Mouse (Mus musculus): ENCODE measurements around the gene Mrps18c. TPM values are rescaled to one million over a fixed set of nuclear protein-coding genes. Genes with fewer than 3 reads are reported as not detected.

Gene Mrps18c
- total RNA-seq, 2 experiments from 2014 or later: 65.3 to 70.3 TPM

GRCm38 (mm10) chr5:100822826-100823225, 24.4 kb downstream of the Mrps18c start:
- intact Hi-C loops (cut with DNase I): no loop called here

GRCm38 (mm10) chr5:100825975-100826374, 27.5 kb downstream of the Mrps18c start:
- no peak for DNase-seq

More at GRCm38 (mm10) chr5:100822826-100823225, 24.4 kb downstream of the Mrps18c start:
- no peak for DNase-seq

GRCm38 (mm10) chr5:100826531-100826930, 28.1 kb downstream of the Mrps18c start:
- no peak for DNase-seq
- intact Hi-C loops (cut with DNase I): loop anchor here (5.0 kb wide), 1 partner anchor 91 kb away; no protein-coding TSS in a partner anchor

More at GRCm38 (mm10) chr5:100825975-100826374, 27.5 kb downstream of the Mrps18c start:
- intact Hi-C loops (cut with DNase I): loop anchor here (5.0 kb wide), 1 partner anchor 91 kb away; no protein-coding TSS in a partner anchor

DNA sequence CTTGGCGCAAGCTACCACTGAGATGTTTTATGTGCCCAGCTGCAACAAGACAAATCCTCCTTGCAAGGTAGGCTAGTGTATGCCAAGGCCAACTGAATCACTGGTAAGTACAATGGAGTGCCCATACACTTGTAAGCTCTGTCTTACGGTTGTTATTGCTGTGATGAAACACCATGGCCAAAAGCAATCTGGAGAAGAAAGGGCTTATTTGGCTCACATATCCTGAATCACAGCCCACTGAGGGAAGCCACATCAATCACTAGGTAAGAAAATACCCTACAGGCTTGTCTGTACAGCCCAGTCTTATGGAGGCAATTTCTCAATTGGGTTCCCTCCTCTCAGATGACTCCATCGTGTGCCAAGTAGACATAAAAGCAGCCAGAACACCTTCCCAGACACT, 30.3 kb downstream of the Mrps18c start:
- no peak for DNase-seq
- intact Hi-C loops (cut with DNase I): loop anchor here (5.0 kb wide), 1 partner anchor 89 kb away; no protein-coding TSS in a partner anchor

- no peak for DNase-seq
- intact Hi-C loops (cut with DNase I): no loop called here
Observed at GRCm38 (mm10) chr5:100832680-100833079, 34.3 kb downstream of the Mrps18c start.

DNA sequence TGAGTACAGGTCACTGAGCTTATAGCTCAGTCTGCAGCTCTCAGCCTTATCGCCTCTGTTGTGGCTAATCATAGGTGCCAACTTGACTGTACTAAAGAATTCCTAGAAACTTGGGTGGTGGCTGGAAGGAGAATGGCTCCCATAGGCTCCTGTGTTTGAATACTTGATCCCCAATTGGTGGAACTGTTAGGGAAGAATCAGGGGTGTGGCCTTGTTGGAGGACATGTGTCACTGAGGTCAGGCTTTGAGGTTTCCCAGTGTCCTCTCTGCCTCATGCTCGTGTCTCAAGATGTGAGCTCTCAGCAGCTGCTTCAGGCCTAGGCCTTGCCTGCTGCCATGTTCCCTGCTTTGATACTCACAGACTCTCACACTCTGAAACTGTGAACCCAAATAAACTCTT, 35.4 kb downstream of the Mrps18c start:
- intact Hi-C loops (cut with DNase I): no loop called here
- no peak for DNase-seq

GRCm38 (mm10) chr5:100835862-100836538, 37.6 kb downstream of the Mrps18c start:
- no peak for DNase-seq
- intact Hi-C loops (cut with DNase I): no loop called here

- no peak for DNase-seq
- intact Hi-C loops (cut with DNase I): no loop called here
Observed at GRCm38 (mm10) chr5:100837907-100838306, 39.5 kb downstream of the Mrps18c start.

GRCm38 (mm10) chr5:100844485-100844884, 46.1 kb downstream of the Mrps18c start:
- no peak for DNase-seq
- intact Hi-C loops (cut with DNase I): no loop called here

DNA sequence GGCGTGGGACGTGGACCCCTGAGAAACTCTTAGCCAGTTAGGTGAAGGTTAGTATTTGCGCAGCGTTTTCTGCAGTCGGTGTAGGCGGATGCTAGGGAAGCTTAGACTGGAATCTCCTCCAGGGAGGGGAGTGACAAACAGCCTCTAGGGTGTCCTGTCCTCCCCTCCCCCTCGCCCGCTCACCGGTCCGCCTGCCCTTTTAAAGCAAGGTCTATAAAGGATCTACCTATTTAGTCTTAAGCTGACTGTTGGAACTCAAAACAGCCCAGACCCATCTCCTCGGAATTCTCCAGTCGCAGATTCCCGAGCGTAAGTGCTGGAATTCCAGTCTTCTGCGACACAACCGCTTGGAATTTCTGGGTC, 47.0 kb downstream of the Mrps18c start, which contains the start of gene Gpat3:
Gene Gpat3, plus strand, starts transcription at position 229 of the 363 bp plus-strand sequence.
- DNase-seq: no peak
- intact Hi-C loops (cut with DNase I): no loop called here

- intact Hi-C loops (cut with DNase I): no loop called here
- DNase-seq: peak; percentile 11
Observed at GRCm38 (mm10) chr5:100845848-100846598, 47.6 kb downstream of the Mrps18c start.

- DNase-seq: no peak
- intact Hi-C loops (cut with DNase I): no loop called here
Observed at GRCm38 (mm10) chr5:100846599-100846920, 48.1 kb downstream of the Mrps18c start.

DNA sequence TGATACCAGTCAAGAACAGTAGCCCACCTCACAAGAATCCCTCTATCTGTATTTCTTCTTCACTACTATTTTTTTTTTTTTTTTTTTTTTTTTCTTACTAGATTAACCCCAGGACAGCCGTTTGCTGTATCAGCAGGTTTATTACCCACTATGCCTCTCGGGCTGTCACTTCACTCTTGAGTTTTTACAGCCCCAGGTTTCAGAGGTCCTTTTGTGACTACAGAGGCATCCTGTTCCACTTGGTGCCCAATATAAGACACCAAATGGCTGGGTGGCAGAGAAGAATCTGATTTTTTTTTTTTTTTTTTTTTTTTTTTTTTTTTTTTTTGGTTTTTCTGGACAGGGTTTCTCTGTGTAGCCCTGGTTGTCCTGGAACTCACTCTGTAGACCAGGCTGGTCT, 48.7 kb downstream of the Mrps18c start:
- intact Hi-C loops (cut with DNase I): no loop called here
- no peak for DNase-seq

- intact Hi-C loops (cut with DNase I): no loop called here
Observed at GRCm38 (mm10) chr5:100853963-100854362, 55.5 kb downstream of the Mrps18c start.

More at GRCm38 (mm10) chr5:100853963-100854362, 55.5 kb downstream of the Mrps18c start:
- DNase-seq: no peak

Other genes with a start within 250 kb of the Mrps18c start
- gene Plac8, start 226.4 kb upstream of the Mrps18c start, total RNA-seq (2021): 1 to 10 TPM in 1 of 2 experiments, not detected in 1; 1.9 TPM
- gene Coq2, start 123.5 kb upstream of the Mrps18c start, total RNA-seq (2021): 10 to 100 TPM; 47.0 to 47.7 TPM
- gene Hpse, start 78.9 kb upstream of the Mrps18c start, total RNA-seq (2021): under 1 TPM; 0.38 to 0.50 TPM
- gene Helq, start within 50 bp of the Mrps18c start, total RNA-seq (2021): 10 to 100 TPM; 22.9 to 24.3 TPM
- gene Abraxas1, start 22.3 kb downstream of the Mrps18c start, total RNA-seq (2021): 1 to 10 TPM; 6.2 to 8.4 TPM
- gene Gpat3, start 47.1 kb downstream of the Mrps18c start, total RNA-seq (2021): 1 to 10 TPM in 1 of 2 experiments, under 1 TPM in 1; 0.99 to 1.8 TPM